Mouse (Mus musculus) heart, adult 18-20 months (tissue): ENCODE measurements around the gene Ramp3. TPM values are rescaled to one million over a fixed set of nuclear protein-coding genes. Genes with fewer than 3 reads are reported as not detected.

Experiments
- DNase-seq, 2 experiments: peaks; one replicate each; pipeline ENCODE4 v3.0.0; 2021 to 2022; ENCODE audit warnings: mixed read lengths in 1 of 2
- total RNA-seq, 2 experiments: library from RNA; stranded (reverse); gene quantifications; 2 replicates each; pipeline ENCODE4 v1.2.3; 2021

Gene Ramp3
- total RNA-seq, 2 experiments from 2014 or later, result 7.6 to 7.9 TPM

DNA sequence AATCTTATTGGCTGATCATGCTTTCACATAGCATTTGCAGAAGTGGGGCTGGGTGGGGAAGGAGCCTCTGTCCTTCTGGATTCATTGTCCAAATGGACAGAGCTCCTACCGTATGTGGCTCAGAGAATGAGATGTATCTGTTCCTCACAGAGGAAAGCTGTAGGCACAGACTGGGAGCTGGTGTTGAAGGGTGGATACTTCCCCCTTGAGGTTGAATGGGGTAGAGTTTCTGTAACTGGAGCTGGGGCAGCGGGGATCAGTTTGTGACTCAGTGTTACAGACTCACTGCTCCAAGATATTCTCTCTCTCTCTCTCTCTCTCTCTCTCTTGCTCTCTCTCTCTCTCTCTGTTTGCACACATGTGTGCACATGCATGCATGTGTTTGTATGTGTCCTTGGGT, 11.7 kb downstream of the Ramp3 start:
- DNase-seq, result no peak

DNA sequence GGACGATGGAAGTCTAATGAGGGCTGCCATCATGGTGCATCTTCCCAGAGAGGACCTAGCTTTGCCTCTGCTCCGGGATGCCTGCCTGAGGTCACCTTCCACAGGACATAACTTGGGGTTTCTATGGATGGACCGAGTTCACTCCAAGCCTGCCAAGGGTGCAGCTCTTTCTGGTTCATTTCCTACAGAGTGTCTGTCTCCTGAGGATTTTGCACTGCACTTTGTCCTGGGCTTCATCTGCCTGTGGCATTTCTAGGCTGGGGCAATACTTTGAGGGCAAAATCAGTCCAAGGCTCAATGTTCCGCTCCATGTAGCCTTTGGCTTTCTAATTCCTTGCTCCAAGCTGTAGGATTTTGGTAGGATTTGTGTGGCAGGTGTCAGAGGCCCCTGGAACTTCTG, 12.5 kb downstream of the Ramp3 start:
- no peak for DNase-seq

DNA sequence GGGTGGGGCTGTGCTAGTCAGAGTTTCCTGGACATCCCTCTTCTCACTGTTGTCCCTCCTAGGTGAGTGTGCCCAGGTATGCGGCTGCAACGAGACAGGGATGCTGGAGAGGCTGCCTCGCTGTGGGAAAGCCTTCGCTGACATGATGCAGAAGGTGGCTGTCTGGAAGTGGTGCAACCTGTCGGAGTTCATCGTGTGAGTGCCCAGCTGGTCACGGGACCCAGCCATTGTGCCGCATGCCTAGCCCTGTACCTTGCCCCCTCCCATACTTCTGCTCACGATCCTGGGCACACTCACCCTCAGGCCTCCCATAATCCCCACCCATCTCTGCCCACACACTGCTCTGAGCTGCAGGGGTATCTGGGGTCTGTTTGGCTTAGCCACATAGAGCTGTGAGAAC, 16.4 kb downstream of the Ramp3 start:
- no peak for DNase-seq

DNA sequence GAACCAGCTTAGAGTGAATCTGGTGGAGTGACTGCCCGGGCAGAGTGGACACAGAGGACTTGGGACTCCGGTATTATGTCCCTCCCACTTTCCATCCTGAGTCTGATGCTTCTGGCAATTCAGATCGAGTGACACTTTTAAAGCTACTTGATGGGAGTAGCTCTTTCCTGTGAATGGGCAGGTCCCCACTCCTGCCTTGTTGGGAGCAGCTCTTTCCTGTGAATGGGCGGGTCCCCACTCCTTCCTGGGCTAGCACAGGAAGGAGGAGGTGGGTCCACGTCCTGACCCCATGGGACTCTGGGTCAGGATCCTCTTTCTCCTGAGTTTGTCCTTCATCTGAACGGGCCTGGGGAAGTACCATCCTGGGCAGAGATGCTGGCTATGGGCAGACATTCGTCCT, 17.1 kb downstream of the Ramp3 start:
- DNase-seq, result peak; percentile 29 to 81

DNA sequence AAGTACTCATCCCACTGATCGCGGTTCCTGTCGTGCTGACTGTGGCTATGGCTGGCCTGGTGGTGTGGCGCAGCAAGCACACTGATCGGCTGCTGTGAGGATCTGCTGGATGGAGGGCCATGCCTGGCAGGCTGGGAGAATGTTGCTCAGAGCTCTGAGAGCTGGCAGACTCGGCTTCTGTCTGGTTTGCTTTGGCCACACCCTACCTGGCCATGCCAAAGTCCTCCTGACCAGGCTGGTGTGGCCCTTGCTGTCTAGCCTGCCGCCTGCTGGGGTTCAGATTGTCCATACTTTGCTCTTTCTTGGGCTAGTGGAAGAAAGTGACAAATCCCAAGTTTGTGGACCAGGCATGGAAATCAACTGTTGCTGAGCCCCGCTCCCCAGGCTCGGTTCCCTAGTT, 18.3 kb downstream of the Ramp3 start:
- DNase-seq, result no peak

DNA sequence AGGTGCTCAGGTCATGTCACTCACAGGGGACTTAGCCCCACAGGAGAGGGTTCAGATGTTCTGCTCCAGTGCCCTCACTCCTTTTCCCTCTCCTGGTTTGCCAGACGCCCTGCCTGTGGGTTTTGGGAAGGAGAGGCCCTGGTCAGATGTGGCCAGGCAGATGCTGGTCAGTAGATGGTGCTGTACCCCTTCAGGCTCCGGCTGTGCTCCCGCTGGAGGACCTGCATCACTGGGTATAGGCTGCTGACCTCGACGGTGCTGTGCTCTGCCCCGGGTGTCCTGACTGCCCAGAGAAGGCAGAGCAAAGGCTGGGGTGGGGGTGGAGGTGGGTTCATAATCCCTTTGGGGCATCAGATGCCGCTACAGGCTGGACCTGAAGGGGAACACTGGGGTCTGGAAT, 19.2 kb downstream of the Ramp3 start:
- DNase-seq, result peak in 1 of 2 experiments; percentile 27

DNA sequence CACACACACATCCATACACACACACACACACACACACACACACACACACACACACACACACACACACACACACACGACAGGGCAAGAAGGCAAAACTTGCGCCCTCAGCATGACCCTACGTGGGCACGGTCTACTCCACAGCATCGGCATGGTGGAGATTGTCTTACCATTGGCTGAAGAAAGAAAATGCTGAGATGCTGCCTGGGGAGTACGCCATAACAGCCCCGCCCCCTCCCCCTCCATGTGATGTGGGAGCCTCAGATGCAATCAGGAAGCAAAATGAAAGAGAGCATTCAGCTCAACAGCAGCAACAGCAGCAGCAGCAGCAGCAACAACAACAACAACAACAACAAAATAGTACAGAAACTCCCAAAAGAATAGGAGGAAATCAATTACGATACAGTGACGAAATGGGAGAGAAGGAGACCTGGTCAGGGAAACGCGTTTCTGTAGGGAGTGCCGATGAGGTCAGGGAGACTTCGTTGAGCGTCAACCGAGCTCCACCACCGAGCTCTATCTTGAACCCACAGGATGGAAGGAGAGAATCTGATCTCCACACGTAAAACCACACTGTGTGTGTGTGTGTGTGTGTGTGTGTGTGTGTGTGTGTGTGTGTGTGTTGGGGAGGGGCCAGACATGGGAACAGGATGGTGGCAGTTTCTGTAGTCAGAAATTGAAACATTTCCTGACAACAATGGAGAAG, 21.5 kb downstream of the Ramp3 start:
- peak; percentile 22 to 32 for DNase-seq

DNA sequence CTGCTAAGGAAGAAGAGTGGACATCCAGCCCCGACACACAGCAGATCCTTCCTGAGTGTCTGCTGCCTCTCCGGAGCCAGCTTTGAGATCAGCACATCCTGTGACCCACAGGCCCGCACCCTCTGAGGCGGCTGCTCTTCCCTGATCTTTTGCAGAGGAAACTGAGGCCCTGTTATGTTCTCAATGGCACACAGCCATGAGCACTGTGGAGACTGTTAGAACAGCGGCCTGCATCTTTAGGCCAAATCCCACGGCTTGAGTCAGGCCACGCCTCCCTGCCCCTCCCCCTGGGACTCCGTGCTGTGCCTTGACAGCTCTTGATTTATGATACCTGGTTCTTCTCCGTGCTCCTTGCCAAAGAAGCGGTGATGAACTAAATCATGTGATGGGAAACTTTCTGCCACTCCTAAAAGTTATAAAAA, 22.1 kb downstream of the Ramp3 start:
- DNase-seq, result peak; percentile 75

DNA sequence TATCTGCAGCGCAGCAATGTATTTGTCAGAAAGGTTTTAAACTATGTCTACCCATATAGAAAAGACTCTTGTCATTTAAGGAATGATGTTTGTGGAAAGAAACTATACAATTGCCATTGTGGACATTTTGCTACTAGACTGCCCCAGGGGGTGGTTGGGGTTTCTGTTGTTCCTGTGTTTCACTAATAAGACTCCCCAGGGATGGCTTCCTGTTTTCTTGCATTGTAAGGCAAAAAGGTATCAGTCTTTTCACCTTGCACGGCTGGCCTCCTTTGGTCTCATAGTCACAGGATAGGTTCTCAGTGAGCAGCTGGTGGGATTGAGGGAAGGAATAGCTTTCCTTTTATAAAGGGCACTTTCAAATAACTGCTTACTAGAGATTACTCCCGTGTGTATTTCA, 26.4 kb downstream of the Ramp3 start:
- DNase-seq, result no peak

DNA sequence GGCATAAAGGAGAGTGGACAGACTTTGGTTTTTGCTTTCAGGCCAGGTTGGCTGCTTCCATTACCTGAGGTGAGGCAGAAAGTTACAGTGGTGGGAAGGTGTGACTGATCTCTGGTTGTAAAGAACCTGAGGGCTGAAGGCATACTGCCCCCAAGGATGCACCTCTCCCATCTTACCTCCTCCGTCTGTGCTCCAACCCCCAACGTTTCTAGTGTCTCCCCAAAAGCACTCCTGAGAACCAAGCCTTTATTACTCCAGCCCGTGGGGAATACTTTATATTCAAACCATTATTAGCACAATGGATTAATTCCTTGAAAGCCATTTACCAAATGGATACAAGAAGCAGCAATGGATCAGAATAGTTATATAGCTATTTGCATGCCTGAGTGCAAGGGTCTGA, 30.6 kb downstream of the Ramp3 start:
- DNase-seq, result no peak

DNA sequence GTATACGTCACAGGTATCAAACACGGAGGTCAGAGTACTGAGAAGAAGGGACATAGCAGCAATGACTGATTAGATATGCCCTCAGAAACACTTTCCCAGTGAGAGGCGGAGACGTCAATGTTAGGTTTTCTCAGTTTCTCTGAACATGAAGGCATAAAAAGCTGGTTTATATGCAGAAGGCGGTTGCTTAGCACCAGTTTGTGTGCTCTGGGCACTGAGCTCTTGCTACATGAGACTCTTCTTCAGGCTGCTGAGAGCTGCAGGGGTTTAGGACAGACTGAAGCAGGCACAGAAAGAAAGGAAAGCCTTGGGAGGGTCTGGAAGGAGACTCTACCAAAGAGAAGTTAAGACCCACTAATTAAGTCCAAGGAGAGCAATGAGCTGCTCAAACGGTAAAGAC, 34.0 kb downstream of the Ramp3 start:
- DNase-seq, result no peak

DNA sequence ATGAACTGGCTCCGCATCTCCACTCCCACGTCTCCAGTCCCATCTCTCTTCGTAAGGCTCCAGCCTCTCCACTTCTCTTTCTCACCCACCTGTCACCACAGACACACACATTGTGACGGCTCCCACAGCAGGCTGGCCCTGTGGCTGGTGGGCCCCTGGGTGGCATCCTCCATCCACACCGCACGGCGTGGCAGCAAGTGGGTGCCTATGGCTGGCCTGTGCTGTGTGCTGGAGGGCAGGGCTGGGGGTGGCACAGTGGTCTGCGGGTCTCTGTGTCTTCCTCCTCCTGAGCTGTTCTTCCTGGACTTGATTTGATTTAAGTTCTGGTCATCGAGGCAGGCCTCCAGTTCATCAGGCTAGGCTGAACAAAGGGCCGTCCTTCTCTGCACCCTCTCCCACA, 35.8 kb downstream of the Ramp3 start:
- DNase-seq, result no peak

DNA sequence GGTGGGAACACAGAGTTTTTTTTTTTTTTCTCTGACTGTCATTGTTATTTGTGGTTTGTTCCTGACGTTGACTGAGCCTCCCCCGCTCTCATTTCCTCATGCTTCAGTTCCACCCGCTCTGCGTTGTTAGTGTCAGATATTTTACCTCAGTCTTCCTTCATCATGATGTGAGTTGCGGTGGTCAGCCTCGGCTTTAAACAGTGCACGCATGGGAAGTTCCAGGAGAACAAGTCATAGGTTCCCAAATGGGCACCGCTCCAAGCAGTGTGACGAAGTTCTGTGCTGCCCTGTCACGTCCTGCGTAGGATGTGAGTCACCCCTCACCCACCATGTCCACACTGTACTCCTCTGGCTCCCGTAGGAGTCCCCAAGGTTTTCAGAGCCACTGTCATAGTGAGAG, 36.9 kb downstream of the Ramp3 start:
- DNase-seq, result peak; percentile 55 to 64

DNA sequence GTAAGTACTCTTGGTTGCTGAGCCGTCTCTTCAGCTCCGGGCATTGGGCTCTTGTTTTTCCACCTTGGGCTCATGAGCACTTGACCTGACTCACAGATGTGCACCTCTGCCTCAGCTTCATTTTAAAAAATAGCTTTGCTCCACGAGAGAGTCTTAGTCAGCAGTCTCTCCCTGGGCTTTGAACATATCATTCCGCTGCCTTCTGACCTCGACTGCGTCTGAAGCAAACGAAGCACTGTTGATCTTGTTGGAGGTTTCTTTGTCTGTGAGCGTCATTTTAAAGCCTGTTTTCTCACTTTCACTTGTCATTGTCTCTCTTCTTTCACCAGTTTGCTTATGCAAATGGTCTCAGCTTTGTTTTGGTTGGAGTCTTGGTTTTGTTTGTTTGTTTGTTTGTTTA, 38.2 kb downstream of the Ramp3 start:
- DNase-seq, result no peak

DNA sequence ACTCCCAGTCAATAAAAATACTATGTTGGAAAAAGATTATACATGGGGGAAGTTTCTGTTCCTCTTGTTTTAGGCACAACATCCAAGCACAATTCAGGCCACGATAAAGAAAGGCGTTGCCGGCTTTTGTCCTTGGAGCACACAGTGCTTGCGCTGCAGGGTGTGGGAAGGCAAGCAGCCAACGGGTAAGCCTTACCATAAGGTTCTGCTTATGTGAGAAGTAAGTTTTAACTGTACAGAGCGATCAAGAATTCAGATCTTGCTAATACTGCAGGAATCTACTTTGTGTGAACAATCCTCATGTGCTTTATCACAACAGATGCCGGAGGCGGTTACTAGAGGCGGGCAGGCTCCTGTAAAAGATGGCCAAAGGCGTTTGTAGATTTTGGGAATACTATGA, 39.4 kb downstream of the Ramp3 start:
- peak in 1 of 2 experiments; percentile 30 for DNase-seq

DNA sequence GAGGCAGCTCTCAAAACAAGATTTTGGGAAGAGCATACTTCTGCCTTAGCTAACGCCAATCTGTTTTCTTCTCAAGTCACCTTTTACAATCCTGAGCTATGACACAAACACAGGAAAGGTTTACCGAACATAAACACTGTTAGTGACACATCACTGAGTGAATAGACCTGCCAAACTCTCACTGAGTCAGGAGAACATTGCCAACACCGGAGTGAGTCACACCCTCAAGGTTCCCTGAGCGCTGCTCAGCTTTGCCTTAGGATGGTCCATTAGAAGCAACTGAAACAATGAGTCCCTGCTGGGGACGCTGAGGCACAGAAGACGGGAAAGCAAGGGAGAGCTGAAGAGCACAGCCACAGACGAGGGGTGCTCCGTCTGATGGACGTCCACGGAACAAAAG, 40.0 kb downstream of the Ramp3 start:
- DNase-seq, result no peak

DNA sequence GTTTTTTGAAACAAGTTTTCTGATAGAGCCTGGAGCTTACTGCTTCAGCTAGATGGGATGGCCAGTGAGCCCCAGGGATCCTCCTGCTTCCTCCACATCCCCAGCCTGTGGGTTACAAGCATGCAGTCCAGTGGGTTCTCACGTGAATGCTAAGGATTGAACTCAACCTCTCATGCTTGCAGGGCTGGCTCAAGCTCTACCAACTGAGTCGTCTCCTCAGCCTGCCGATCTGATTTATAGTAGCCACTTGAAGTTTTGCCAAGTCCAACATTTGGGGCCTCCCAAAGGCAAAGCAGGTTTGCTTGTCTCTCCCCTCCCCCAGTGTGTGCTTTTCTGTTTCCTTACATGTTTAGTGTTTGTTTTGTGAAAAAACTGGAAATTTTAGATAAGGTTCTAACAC, 43.9 kb downstream of the Ramp3 start:
- no peak for DNase-seq

DNA sequence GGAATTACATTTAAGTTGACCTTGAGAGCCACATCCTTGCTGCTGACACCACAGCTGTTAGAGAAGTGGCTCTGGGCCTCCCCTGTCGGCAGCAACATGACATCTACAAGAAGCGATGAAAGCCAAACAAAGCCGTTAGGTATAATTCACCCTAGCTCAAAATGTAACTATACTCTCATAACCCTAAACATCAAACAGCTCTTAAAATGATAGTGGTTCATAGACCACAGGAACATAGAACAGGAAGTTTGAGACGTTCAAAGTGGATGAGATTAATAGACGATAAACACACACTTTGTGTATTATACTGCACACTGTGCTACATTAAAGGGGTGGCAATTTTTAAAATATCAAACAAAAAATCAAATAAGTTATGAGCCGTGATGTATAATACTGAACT, 46.5 kb downstream of the Ramp3 start:
- no peak for DNase-seq

DNA sequence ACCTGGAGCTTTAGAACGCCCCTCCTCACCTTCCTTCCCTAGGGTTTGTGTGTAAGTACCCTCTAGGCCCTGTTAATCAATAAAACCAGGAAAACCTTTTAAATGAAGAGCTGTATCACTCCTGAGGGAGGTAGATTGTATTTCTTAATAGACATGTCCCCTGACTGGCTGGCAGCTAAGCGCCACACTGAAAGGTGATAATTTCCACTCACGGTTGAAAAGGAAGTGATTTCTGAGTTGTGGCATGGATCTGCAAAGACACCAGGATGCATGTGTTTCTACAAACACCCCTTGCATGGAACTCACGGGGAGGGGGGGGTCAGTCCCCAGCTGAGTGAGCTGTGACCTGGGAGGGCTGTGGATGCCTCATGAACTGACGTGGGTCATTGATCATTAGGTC, 47.2 kb downstream of the Ramp3 start:
- no peak for DNase-seq

DNA sequence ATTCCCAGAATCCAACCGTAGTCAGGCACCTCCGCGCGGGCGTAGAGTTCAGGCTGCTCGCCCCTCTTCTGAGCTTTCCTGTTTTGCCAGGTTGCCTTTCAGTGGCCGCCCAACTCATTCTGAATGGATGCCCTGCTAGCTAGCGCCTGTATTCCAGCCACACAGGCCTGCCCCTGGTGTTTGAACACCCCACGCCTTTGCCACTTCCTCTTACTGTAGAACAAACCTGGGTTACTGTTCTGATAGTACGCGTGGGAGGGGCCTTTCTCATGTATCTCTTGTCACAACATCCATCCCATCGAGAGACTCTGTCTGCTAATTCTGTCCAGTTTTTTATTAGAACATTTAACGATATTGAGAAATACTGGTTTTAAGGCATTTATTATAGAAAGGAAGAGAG, 48.5 kb downstream of the Ramp3 start:
- no peak for DNase-seq

DNA sequence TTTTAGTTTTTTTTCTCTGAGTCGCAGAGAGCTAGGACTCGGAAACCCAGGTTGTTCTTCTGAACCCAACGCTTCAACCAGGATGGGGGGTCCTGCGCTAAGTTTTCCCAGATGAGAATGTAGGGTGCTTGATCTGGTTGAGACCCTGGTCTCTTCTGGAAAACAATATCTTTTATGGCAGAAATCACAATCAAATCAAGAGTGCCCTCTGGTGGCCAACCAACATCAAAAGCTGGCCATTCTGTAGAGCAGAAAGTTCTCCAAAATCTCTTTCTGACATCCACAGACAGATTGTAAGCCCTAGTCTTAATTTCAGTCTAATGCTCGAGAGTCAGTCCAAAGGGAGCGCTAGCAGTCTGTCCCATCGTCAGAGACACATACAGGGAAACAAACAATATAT, 50.1 kb downstream of the Ramp3 start:
- no peak for DNase-seq

DNA sequence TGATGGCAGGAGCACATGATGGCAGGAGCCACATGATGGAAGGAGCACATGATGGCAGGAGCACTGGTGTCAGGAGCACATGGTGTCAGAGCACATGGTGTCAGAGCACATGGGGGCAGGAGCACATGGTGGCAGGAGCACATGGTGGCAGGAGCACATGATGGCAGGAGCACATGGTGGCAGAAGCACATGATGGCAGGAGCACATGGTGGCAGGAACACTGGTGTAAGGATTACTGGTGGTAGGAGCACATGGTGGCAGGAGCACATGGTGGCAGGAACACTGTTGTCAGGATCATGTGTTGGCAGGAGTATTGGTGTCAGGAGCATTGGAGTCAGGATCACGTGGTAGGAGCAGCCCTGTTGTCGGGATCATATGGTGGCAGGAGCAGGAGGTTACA, 52.1 kb downstream of the Ramp3 start:
- no peak for DNase-seq

DNA sequence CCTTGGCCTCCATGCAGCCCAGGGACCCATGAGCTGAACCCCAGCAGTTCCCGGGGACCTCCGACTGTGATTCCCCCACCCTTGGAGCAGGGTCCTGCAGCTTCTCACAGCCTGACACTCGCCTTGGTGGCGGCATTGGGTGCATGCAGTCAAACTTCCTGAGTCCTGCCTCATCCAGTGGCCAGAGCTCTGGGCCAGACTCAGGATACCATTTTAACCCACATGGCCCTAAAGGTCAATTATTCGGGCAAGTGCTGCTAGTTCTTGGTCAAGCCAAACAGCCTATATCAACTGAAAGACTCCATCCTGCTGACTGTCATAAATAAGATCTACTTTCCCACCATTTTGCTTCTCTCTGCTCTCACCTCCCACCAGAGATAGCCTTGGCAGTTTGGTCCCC, 62.4 kb downstream of the Ramp3 start:
- no peak for DNase-seq

DNA sequence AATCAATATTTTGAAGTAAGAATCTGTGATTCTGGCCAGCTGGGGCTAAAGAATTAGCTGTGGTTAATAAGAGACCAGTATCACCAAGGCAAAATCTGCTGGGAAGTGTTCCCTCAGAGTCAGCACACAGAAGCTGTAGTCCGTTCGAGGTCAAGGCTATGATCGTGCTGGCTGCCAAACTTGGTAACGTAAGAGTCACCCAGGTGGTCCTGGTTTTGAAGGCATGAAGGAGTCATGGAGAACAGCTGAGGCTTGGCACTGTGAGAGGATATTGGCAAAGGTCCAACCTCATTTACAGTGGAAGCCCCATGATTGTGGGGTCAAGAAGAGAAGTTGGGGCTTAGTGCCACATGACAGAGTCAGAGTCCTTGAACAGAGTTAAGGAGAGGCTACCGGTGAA, 68.6 kb downstream of the Ramp3 start:
- no peak for DNase-seq
